Mouse (Mus musculus): ENCODE measurements around the gene 2210408I21Rik.

DNA sequence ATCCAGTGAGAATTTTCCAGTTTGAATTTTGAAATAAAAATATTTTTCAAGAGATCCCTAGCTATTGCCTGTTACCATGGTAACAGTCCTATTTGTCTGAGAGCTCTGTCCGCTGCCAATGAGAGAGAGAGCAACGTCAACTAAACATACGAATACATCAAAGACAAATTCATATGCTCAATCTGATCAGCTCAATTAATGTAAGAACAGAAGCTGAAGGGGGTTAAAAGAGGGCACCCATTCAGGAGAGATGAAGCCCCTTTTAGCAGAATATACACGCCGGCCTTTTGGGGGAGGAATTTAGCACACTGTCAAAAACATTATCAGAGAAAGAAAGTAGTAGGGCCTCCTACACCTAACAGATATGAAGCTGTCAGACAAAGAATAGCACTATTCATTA, 261.6 kb downstream of the 2210408I21Rik start:
- TF ChIP-seq EP300 (IDR thresholded peaks at IDR 0.05; ENCODE audit: low read depth in 1 of 2, low read length in 2 of 2) (no peak), POLR2A (IDR thresholded peaks at IDR 0.05; ENCODE audit: control insufficient read depth in 1 of 2, insufficient read depth in 1 of 2, low read depth in 1 of 2, low read length in 2 of 2, poor library complexity in 1 of 2) (no peak), GATA1 (IDR thresholded peaks at IDR 0.05; ENCODE audit: low read depth, low read length) (no peak), CTCF (IDR thresholded peaks at IDR 0.05 in 2 of 3, conservative IDR thresholded peaks at IDR 0.05 in 1 of 3; ENCODE audit: control insufficient read depth in 1 of 3, insufficient read depth in 1 of 3, low read depth in 2 of 3, low read length in 3 of 3, poor library complexity in 1 of 3, severe bottlenecking in 1 of 3) (no peak), USF1 (IDR thresholded peaks at IDR 0.05; ENCODE audit: low read depth, low read length) (no peak), TAL1 (IDR thresholded peaks at IDR 0.05; ENCODE audit: low read length) (no peak), UBTF (IDR thresholded peaks at IDR 0.05; ENCODE audit: borderline replicate concordance, insufficient read depth, low read depth, low read length) (no peak), GABPA (IDR thresholded peaks at IDR 0.05; ENCODE audit: low read depth, low read length) (no peak), KAT2A (conservative IDR thresholded peaks at IDR 0.05; ENCODE audit: low read depth, low read length) (no peak), TCF12 (IDR thresholded peaks at IDR 0.05; ENCODE audit: low read depth, low read length) (no peak), NRF1 (IDR thresholded peaks at IDR 0.05; ENCODE audit: insufficient read depth, low read depth, low read length, poor library complexity, severe bottlenecking) (no peak), MAX (IDR thresholded peaks at IDR 0.05; ENCODE audit: low read length) (no peak), CHD1 (IDR thresholded peaks at IDR 0.05; ENCODE audit: low read depth, low read length) (no peak), ETS1 (IDR thresholded peaks at IDR 0.05; ENCODE audit: low read depth, low read length) (no peak)

All from MEL (cell line).